Mouse (Mus musculus) intestine, embryonic 14.5 days (tissue): ENCODE measurements around the gene Tmsb15b1. TPM values are rescaled to one million over a fixed set of nuclear protein-coding genes. Genes with fewer than 3 reads are reported as not detected.
"Not testable (repeated sequence)": the region's sequence is repeated elsewhere in the genome, so short reads cannot be mapped to it uniquely, and the experiment has no call there.

Source experiments
- ATAC-seq: fragments of 200-750 bp; cut with Nextera tagmentation; replicated peaks from 2 replicates; pipeline ENCODE4 v1.8.0; 2017; ENCODE audit warnings: low read depth, moderate number of reproducible peaks, moderate TSS enrichment, moderate library complexity; ENCODE audit not compliant: low FRiP score, low TSS enrichment
- DNase-seq: peaks from one replicate; pipeline ENCODE4 v3.0.0-alpha.2; 2018; ENCODE audit warnings: low spot score
- H3K27ac ChIP-seq: fragments of 300-500 bp; sonication (generic); 2 replicates; pipeline ENCODE4 v1.5.1; 2014; ENCODE audit warnings: low read depth, mild to moderate bottlenecking, control low read depth
- H3K27me3 ChIP-seq: fragments of 300-500 bp; sonication (generic); replicated peaks from 2 replicates; pipeline ENCODE4 v1.6.1; 2014; ENCODE audit warnings: low read length, control low read depth; ENCODE audit not compliant: control insufficient read depth, insufficient read depth
- H3K36me3 ChIP-seq: fragments of 300-500 bp; sonication (generic); 2 replicates; pipeline ENCODE4 v1.6.1; 2014; ENCODE audit warnings: low read length, control low read depth; ENCODE audit not compliant: control insufficient read depth, insufficient read depth
- H3K4me1 ChIP-seq: fragments of 300-500 bp; sonication (generic); replicated peaks from 2 replicates; pipeline ENCODE4 v1.6.1; 2014; ENCODE audit warnings: low read length, control low read depth, mixed read lengths; ENCODE audit not compliant: control insufficient read depth, insufficient read depth
- H3K4me2 ChIP-seq: fragments of 300-500 bp; sonication (generic); 2 replicates; pipeline ENCODE4 v1.6.1; 2014; ENCODE audit warnings: low read length
- H3K4me3 ChIP-seq: fragments of 300-500 bp; sonication (generic); 2 replicates; pipeline ENCODE4 v1.5.1; 2014; ENCODE audit warnings: low read depth, low read length, control low read depth, mixed read lengths
- H3K9ac ChIP-seq: fragments of 300-500 bp; sonication (generic); 2 replicates; pipeline ENCODE4 v1.6.1; 2014; ENCODE audit warnings: mild to moderate bottlenecking, low read length
- H3K9me3 ChIP-seq: fragments of 300-500 bp; sonication (generic); 2 replicates; pipeline ENCODE4 v1.6.1; 2016; ENCODE audit warnings: low read length, control low read depth; ENCODE audit not compliant: control insufficient read depth
- WGBS: fragments of 180-500 bp; shearing (Covaris S2); extraction: QIAGEN DNeasy Blood & Tissue Kit; methylation state at CpG from one replicate; pipeline ENCODE4 v1.1.7; 2014; 5-methylcytosine and 5-hydroxymethylcytosine counted together
- polyA plus RNA-seq: library from polyadenylated mRNA; unstranded; fragments of >200 nt; fragmentation: Nextera tagmentation; extraction: Ambion mirVana; gene quantifications from 2 replicates; pipeline ENCODE4 v1.2.1, GENCODE M21; 2014

Gene Tmsb15b1
- polyA plus RNA-seq, 1 experiment from 2014 or later = 31.9 TPM

- no peak for DNase-seq
- Histone ChIP-seq H3K4me1 (no peaks in the 10 kb centered on the region), H3K9me3 (no peaks in the 10 kb centered on the region), H3K4me2 (no peak overlapping the region), H3K9ac (no peak overlapping the region), H3K36me3 (no peaks in the 10 kb centered on the region), H3K4me3 (no peak overlapping the region), H3K27me3 (peaks cover 18% of the 10 kb centered on the region; the same call in 1 of the 2 replicates), H3K27ac (no peak overlapping the region)
- 63% methylated on average over 2 of the region's 2 CpGs for WGBS
- ATAC-seq = no peak
These were observed 14.6 kb upstream of the Tmsb15b1 start for GRCm38 (mm10) chrX:136991274-136991673.

DNA sequence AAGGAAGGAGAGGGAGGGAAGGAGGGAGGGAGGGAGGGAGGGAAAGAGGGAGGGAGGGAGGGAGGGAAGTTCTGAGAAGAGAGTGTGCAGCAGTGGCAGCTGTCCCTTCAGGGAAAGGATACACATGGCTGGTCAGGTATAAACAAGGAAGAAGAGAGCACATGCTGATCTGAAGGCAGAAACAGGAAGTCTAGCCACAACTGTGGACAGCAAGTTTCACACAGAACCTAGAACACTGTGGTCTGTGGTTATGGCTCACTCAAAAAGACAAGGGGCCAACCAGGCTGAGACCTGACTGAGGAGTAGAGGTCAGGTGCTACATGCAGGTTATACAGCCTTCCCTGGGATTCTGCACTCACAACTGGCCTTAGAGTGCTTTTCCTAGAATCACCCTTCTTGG, 9.4 kb upstream of the Tmsb15b1 start:
- Histone ChIP-seq H3K27ac (no peak overlapping the region), H3K9me3 (no peaks in the 10 kb centered on the region), H3K4me2 (no peak overlapping the region), H3K4me1 (no peaks in the 10 kb centered on the region), H3K4me3 (no peak overlapping the region), H3K36me3 (no peaks in the 10 kb centered on the region), H3K27me3 (no peaks in the 10 kb centered on the region), H3K9ac (no peak overlapping the region)
- no peak for DNase-seq
- no peak for ATAC-seq

DNA sequence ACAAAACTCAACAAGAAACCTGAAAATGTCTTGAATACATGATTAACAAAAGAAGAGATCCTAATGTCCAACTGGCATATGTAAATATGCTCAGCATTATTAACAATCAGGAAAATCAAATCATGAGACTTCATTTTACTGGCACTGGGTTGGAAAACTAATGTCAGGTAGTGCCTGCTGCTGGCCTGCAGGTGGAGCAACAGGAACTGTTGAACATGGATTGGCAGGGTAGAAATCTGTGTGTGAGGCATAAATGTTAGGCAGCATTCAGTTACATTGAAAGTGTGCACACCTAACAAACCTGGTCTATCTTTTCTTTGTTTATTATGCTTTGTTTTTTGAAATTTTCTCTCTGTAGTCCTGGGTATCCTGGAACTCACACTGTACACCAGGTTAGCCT, 1.9 kb upstream of the Tmsb15b1 start:
- Histone ChIP-seq H3K27me3 (no peaks in the 10 kb centered on the region), H3K9me3 (no peaks in the 10 kb centered on the region), H3K36me3 (no peaks in the 10 kb centered on the region), H3K4me1 (no peaks in the 10 kb centered on the region), H3K4me2 (no peak overlapping the region), H3K9ac (no peak overlapping the region), H3K4me3 (no peak overlapping the region), H3K27ac (no peak overlapping the region)
- DNase-seq = no peak
- ATAC-seq = no peak

GRCm38 (mm10) chrX:136975397-136975796, 1.3 kb downstream of the Tmsb15b1 start, which contains the start of gene Tmsb15b2:
Gene Tmsb15b2 (minus strand): TSS chrX:136975497.
- 90% methylated on average over 6 of the region's 6 CpGs for WGBS
- not testable (repeated sequence) for H3K9me3 ChIP-seq, DNase-seq, H3K36me3 ChIP-seq, ATAC-seq, H3K27me3 ChIP-seq, H3K4me1 ChIP-seq, H3K27ac ChIP-seq
- Histone ChIP-seq H3K4me2 (peak within 1 kb of the TSS; percentile 49), H3K9ac (peak within 1 kb of the TSS; percentile 30; the same call in 1 of the 2 replicates), H3K4me3 (peak within 1 kb of the TSS; percentile 41)

DNA sequence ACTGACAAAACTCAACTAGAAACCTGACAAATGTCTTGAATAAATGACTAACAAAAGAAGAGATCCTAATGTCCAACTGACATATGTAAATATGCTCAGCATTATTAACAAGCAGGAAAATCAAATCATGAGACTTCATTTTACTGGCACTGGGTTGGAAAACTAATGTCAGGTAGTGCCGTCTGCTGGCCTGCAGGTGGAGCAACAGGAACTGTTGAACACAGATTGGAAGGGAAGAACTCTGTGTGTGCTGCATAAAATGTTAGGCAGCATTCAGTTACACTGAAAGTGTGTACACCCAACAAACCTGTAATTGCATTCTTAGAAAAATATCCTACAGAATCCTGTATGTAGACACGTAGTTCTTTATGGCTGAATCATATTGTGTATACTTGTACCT, 17.0 kb downstream of the Tmsb15b1 start:
- ATAC-seq = no peak
- no peaks in the 10 kb centered on the region for H3K27me3 ChIP-seq
- no peaks in the 10 kb centered on the region for H3K36me3 ChIP-seq
- no peak overlapping the region for H3K4me2 ChIP-seq
- H3K27ac ChIP-seq = no peak overlapping the region
- H3K4me1 ChIP-seq = no peaks in the 10 kb centered on the region
- 23% methylated on average over 2 of the region's 2 CpGs for WGBS
- no peak overlapping the region for H3K9ac ChIP-seq
- H3K9me3 ChIP-seq = no peaks in the 10 kb centered on the region
- H3K4me3 ChIP-seq = no peak overlapping the region
- DNase-seq = no peak

- not testable (repeated sequence) for DNase-seq, H3K36me3 ChIP-seq, H3K27ac ChIP-seq, H3K9ac ChIP-seq, H3K9me3 ChIP-seq, ATAC-seq, H3K4me1 ChIP-seq, H3K27me3 ChIP-seq
- peak overlapping the region; percentile 8; the same call in 1 of the 2 replicates for H3K4me3 ChIP-seq
- WGBS = 61% methylated on average over 5 of the region's 5 CpGs
- H3K4me2 ChIP-seq = peak overlapping the region; percentile 32; the same call in 1 of the 2 replicates
These were observed 18.4 kb downstream of the Tmsb15b1 start for GRCm38 (mm10) chrX:136958300-136958699.

- Histone ChIP-seq H3K4me2 (peak overlapping the region; percentile 32; the same call in 1 of the 2 replicates), H3K4me3 (peak overlapping the region; percentile 25)
- H3K27me3 ChIP-seq, H3K9ac ChIP-seq, H3K27ac ChIP-seq, H3K36me3 ChIP-seq, DNase-seq, H3K9me3 ChIP-seq, H3K4me1 ChIP-seq: not testable (repeated sequence)
- ATAC-seq = peak; percentile 98
- 20% methylated on average over 13 of the region's 13 CpGs for WGBS
These were observed 18.9 kb downstream of the Tmsb15b1 start for GRCm38 (mm10) chrX:136957583-136958279.

DNA sequence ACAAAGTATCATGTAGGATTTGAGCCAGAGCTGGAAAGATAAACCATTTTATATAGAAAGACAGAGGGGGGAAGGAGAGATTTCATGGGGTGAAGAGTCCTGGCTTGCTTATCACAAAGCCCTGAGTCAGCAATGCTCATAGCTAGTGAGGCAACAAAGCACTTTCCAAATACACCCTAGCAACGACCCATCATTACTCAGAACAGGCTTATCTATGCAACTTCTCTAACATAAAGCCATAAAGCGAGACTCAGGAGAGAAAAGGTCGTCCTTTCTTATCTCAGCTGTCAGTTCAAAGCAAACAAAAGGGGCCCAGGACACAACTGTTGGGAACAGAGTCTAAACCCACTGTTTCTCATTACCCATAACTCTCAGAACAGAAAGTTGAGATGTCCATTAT, 38.7 kb downstream of the Tmsb15b1 start:
- no peaks in the 10 kb centered on the region for H3K9me3 ChIP-seq
- H3K27me3 ChIP-seq = no peaks in the 10 kb centered on the region
- 14% methylated on average over 3 of the region's 3 CpGs for WGBS
- H3K4me3 ChIP-seq = no peak overlapping the region
- no peak overlapping the region for H3K9ac ChIP-seq
- H3K4me1 ChIP-seq = no peaks in the 10 kb centered on the region
- no peak overlapping the region for H3K27ac ChIP-seq
- H3K4me2 ChIP-seq = no peak overlapping the region
- H3K36me3 ChIP-seq = no peaks in the 10 kb centered on the region
- DNase-seq = no peak
- peak; percentile 75 for ATAC-seq

- H3K4me1 ChIP-seq = no peaks in the 10 kb centered on the region
- no peak within 1 kb of the TSS for H3K27ac ChIP-seq
- no peak for DNase-seq
- H3K36me3 ChIP-seq = no peaks in the 10 kb centered on the region
- no peak within 1 kb of the TSS for H3K4me3 ChIP-seq
- H3K4me2 ChIP-seq = no peak within 1 kb of the TSS
- no peak for ATAC-seq
- no peak within 1 kb of the TSS for H3K9ac ChIP-seq
- WGBS = 92% methylated on average over 14 of the region's 14 CpGs
- no peaks in the 10 kb centered on the region for H3K27me3 ChIP-seq
- H3K9me3 ChIP-seq = no peaks in the 10 kb centered on the region
These were observed 49.6 kb downstream of the Tmsb15b1 start, which contains the start of gene H2bfm for GRCm38 (mm10) chrX:136927031-136927430. Gene H2bfm (plus strand): TSS chrX:136927325.
